Mouse (Mus musculus) CH12.LX (cell line): Measurements from ENCODE around the gene Trim12a.

ENCODE experiments used
- MAX ChIP-seq: IDR thresholded peaks from 2 replicates; pipeline ENCODE4 v1.6.1; 2011; ENCODE audit warnings: low read length, improper control_type of control experiment
- POLR2A ChIP-seq: IDR thresholded peaks from 2 replicates; pipeline ENCODE4 v1.6.1; 2011; ENCODE audit warnings: low read depth, mild to moderate bottlenecking, improper control_type of control experiment, low read length

DNA sequence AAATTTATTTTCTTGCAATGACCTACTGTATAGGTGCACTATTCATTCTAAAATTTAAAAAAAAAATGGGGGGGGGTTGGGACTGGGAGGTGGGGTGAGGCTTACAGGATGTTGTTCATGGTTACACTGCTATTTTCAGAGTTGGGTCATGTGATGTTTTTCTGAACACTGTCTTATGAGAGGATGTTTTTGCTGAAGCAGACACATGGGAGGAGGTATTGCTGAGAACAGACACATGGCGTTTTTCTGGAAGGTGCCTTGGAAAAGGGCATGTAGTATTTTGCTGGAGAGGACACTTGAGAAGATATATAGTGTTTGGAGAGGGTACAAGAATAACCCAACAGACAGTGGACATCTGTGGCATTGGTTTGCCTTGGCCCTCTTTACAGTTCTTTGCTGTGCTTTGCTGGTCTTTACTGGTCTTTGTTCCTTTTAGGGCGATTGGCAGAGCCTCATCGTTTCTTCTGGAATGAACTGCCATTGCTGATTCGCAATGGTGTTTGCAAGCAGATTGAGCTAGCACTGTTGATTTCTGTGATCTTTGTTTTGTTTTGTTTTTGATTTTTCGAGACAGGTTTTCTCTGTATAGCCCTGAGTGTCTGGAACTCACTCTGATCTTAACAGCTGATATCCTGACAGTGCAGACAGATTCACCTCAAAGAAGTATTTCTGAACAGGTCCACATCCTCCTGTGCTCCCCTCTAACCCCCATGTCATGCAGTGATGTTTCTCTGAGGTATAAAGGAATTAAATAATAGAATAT lies 23.4 kb downstream of the Trim12a start:
- no peak for TF ChIP-seq POLR2A
- no peak for TF ChIP-seq MAX
